Mouse (Mus musculus) forebrain, embryonic 16.5 days (tissue): ENCODE measurements at regions not wholly inside any gene's neighbourhood (a gene's known extent, or its start where the extent isn't known, plus 50 kb on each side); places are given as distances from the start of the nearest gene placed in this dataset.

Experiments used
- ATAC-seq: fragments of 200-750 bp; cut with Nextera tagmentation; 2 replicates; pipeline ENCODE4 v1.8.0; 2017; ENCODE audit warnings: mild to moderate bottlenecking, moderate library complexity
- H3K27ac ChIP-seq: fragments of 300-500 bp; sonication (generic); 2 replicates; pipeline ENCODE4 v1.5.1; 2014; ENCODE audit warnings: low read length, control low read depth
- H3K27me3 ChIP-seq: fragments of 300-500 bp; sonication (generic); replicated peaks from 2 replicates; pipeline ENCODE4 v1.6.1; 2014; ENCODE audit warnings: low read length; ENCODE audit not compliant: control insufficient read depth, insufficient read depth
- H3K36me3 ChIP-seq: fragments of 300-500 bp; sonication (generic); 2 replicates; pipeline ENCODE4 v1.6.1; 2014; ENCODE audit not compliant: control insufficient read depth, insufficient read depth
- H3K4me1 ChIP-seq: fragments of 300-500 bp; sonication (generic); replicated peaks from 2 replicates; pipeline ENCODE4 v1.6.1; 2014; ENCODE audit warnings: low read length; ENCODE audit not compliant: control insufficient read depth, insufficient read depth
- H3K4me2 ChIP-seq: fragments of 300-500 bp; sonication (generic); 2 replicates; pipeline ENCODE4 v1.6.1; 2014; ENCODE audit warnings: mild to moderate bottlenecking, low read length, control low read depth
- H3K4me3 ChIP-seq: fragments of 300-500 bp; sonication (generic); replicated peaks from 2 replicates; pipeline ENCODE4 v1.5.1; 2014; ENCODE audit warnings: mild to moderate bottlenecking, low read length, control low read depth
- H3K9ac ChIP-seq: fragments of 300-500 bp; sonication (generic); replicated peaks from 2 replicates; pipeline ENCODE4 v1.6.1; 2014; ENCODE audit warnings: low read depth, low read length, control low read depth
- H3K9me3 ChIP-seq: fragments of 300-500 bp; sonication (generic); 2 replicates; pipeline ENCODE4 v1.6.1; 2016; ENCODE audit warnings: low read length; ENCODE audit not compliant: control insufficient read depth
- WGBS: fragments of 180-500 bp; shearing (Covaris S2); extraction: QIAGEN DNeasy Blood & Tissue Kit; methylation state at CpG from one replicate; pipeline ENCODE4 v1.1.7; 2014; 5-methylcytosine and 5-hydroxymethylcytosine counted together

DNA sequence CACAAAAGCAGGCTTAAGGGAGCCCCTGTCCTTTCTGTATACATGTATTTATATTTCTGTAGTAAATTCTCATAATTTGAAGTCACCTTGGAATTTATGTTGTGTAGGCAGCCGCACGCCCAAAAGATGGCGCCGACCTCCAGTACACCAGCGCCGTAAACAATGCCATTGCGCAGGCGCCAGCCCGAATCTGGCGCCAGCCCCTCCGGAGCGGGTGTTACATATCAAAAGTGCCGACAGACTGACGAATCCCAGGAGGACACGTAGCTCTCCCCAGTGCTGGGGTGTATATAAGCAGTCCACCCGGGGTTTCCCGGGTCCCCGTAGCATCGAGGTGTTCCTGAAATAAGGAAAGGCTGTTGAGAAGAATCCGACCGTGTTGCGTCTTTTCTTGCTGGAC, 108.1 kb upstream of the Pde3a start:
- Histone ChIP-seq H3K27ac (no peak overlapping the region), H3K27me3 (no peaks in the 10 kb centered on the region), H3K9me3 (no peaks in the 10 kb centered on the region), H3K36me3 (no peaks in the 10 kb centered on the region), H3K4me1 (no peaks in the 10 kb centered on the region), H3K4me2 (no peak overlapping the region), H3K9ac (no peak overlapping the region), H3K4me3 (no peak overlapping the region)
- ATAC-seq: no peak
- 95% methylated on average over 22 of the region's 22 CpGs for WGBS

DNA sequence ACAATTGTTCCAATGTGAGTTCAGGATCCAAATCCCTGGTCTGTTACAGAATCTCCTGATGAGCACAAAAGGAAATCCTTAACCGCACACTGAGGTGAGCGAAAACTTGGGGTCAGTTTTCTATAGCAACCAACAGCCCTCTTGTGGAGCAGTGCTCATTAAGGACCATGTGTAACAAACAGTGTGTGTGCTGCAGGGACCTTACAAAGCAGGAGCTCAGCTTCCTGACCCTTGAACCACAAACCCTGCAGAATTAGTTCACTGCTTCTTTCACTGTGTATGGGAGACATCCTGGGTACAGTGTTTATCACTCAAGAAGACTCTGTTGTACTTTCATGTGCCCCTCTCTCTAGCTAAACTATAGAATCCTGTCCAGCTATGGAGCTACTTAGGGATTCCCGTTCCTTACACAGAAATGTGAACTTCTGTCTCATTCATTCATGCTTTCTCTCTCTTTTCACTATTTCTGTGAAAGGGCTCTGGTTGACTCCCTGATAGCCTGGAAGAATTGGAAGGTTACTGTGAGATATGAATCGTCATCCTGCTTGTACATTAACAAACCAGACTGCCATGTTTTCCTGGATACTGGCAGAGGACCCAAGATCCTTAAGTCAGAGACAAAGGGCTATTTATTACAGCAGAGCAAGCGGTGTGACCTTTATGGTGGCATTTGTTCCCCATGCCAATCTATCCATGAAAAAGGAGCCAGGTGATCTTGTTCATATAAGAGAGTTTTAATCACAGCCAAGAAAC, 100.5 kb upstream of the Pde3a start:
- Histone ChIP-seq H3K9ac (no peak overlapping the region), H3K27ac (no peak overlapping the region), H3K4me2 (no peak overlapping the region), H3K36me3 (no peaks in the 10 kb centered on the region), H3K4me3 (no peak overlapping the region), H3K4me1 (no peaks in the 10 kb centered on the region), H3K9me3 (no peaks in the 10 kb centered on the region), H3K27me3 (no peaks in the 10 kb centered on the region)
- ATAC-seq: no peak
- WGBS: 40% methylated on average over 5 of the region's 5 CpGs

- no peaks in the 10 kb centered on the region for H3K27me3 ChIP-seq
- no peak overlapping the region for H3K9ac ChIP-seq
- H3K4me1 ChIP-seq: no peaks in the 10 kb centered on the region
- no peak for ATAC-seq
- H3K36me3 ChIP-seq: no peaks in the 10 kb centered on the region
- H3K9me3 ChIP-seq: no peaks in the 10 kb centered on the region
- H3K4me2 ChIP-seq: no peak overlapping the region
- no peak overlapping the region for H3K4me3 ChIP-seq
- H3K27ac ChIP-seq: no peak overlapping the region
- WGBS: 83% methylated on average over 12 of the region's 12 CpGs
Measured at GRCm38 (mm10) chr6:141149170-141149917, 99.7 kb upstream of the Pde3a start.

GRCm38 (mm10) chr6:141159326-141159725, 89.7 kb upstream of the Pde3a start:
- H3K27me3 ChIP-seq: no peaks in the 10 kb centered on the region
- ATAC-seq: no peak
- 82% methylated on average over 5 of the region's 5 CpGs for WGBS
- H3K36me3 ChIP-seq: no peaks in the 10 kb centered on the region
- H3K9ac ChIP-seq: no peak overlapping the region
- H3K4me1 ChIP-seq: no peaks in the 10 kb centered on the region
- no peak overlapping the region for H3K27ac ChIP-seq
- H3K4me2 ChIP-seq: no peak overlapping the region
- H3K9me3 ChIP-seq: no peaks in the 10 kb centered on the region
- no peak overlapping the region for H3K4me3 ChIP-seq

GRCm38 (mm10) chr6:141161626-141162233, 87.3 kb upstream of the Pde3a start:
- Histone ChIP-seq H3K4me2 (no peak overlapping the region), H3K27ac (no peak overlapping the region), H3K4me1 (no peaks in the 10 kb centered on the region), H3K4me3 (no peak overlapping the region), H3K9me3 (no peaks in the 10 kb centered on the region), H3K9ac (no peak overlapping the region), H3K27me3 (no peaks in the 10 kb centered on the region), H3K36me3 (no peaks in the 10 kb centered on the region)
- no peak for ATAC-seq
- WGBS: 80% methylated on average over 3 of the region's 3 CpGs

GRCm38 (mm10) chr6:141167270-141167669, 81.8 kb upstream of the Pde3a start:
- no peak for ATAC-seq
- H3K4me3 ChIP-seq: no peak overlapping the region
- no peak overlapping the region for H3K4me2 ChIP-seq
- no peaks in the 10 kb centered on the region for H3K27me3 ChIP-seq
- no peak overlapping the region for H3K27ac ChIP-seq
- H3K9me3 ChIP-seq: no peaks in the 10 kb centered on the region
- no peaks in the 10 kb centered on the region for H3K4me1 ChIP-seq
- H3K36me3 ChIP-seq: no peaks in the 10 kb centered on the region
- WGBS: 82% methylated on average over 3 of the region's 3 CpGs
- no peak overlapping the region for H3K9ac ChIP-seq

- no peak for ATAC-seq
- Histone ChIP-seq H3K4me2 (no peak overlapping the region), H3K27me3 (no peaks in the 10 kb centered on the region), H3K4me1 (no peaks in the 10 kb centered on the region), H3K36me3 (no peaks in the 10 kb centered on the region), H3K27ac (no peak overlapping the region), H3K4me3 (no peak overlapping the region), H3K9me3 (no peaks in the 10 kb centered on the region), H3K9ac (no peak overlapping the region)
- 40% methylated on average over 3 of the region's 3 CpGs for WGBS
Measured at GRCm38 (mm10) chr6:141168356-141168755, 80.7 kb upstream of the Pde3a start.

DNA sequence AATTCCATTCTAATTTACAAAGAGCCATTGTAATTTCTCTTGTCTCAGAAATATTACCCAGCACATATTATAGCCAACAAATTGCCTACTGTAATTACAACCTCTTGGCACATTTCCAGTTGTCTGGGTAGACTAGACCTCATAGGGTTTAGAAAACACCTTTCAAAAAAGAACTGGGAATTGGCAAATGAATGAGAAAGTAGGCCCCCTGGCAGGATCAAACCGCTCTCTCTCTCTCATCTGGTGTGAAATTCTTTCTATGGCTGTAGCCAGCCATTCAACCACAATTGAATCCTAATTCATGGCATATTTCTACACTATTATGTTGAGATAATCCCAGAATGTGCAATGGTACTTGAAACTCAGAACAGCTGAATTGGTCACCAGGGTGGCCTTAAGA, 65.3 kb upstream of the Pde3a start:
- Histone ChIP-seq H3K9me3 (no peaks in the 10 kb centered on the region), H3K36me3 (no peaks in the 10 kb centered on the region), H3K27me3 (no peaks in the 10 kb centered on the region), H3K27ac (no peak overlapping the region), H3K9ac (no peak overlapping the region), H3K4me1 (no peaks in the 10 kb centered on the region), H3K4me3 (no peak overlapping the region), H3K4me2 (no peak overlapping the region)
- ATAC-seq: peak; percentile 63
- WGBS: 12% methylated on average over 1 of the region's 1 CpGs

GRCm38 (mm10) chr6:141188036-141188435, 61.0 kb upstream of the Pde3a start:
- no peaks in the 10 kb centered on the region for H3K4me1 ChIP-seq
- H3K4me2 ChIP-seq: no peak overlapping the region
- no peak for ATAC-seq
- H3K27ac ChIP-seq: no peak overlapping the region
- no peak overlapping the region for H3K9ac ChIP-seq
- 68% methylated on average over 3 of the region's 3 CpGs for WGBS
- H3K4me3 ChIP-seq: no peak overlapping the region
- H3K36me3 ChIP-seq: no peaks in the 10 kb centered on the region
- no peaks in the 10 kb centered on the region for H3K27me3 ChIP-seq
- H3K9me3 ChIP-seq: no peaks in the 10 kb centered on the region
